Mouse (Mus musculus): Measurements from ENCODE around the gene Cd68.
"Not testable (repeated sequence)": the region's sequence is repeated elsewhere in the genome, so short reads cannot be mapped to it uniquely, and the experiment has no call there.

The Cd68 gene

DNA sequence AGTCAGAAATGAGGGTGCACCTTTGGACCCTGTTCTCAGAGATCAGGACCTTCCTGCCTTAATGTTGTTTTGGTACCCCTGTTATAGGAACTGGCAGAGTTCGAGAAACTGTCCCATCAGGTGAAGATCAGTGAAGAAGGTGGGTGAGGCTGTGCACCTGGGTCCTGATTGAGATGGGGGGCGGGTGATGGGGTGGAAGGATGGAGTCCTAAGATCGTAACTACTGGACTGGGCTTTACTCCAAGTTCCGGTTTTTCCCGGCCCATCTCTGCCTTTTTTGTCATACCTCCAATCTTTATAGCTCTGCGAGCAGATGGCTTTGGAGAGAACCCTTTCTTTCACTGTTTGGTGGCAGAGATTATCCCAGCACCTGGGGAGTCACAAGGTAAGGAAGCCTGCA lies 43.5 kb downstream of the Cd68 start:
- peak; percentile 23 to 49 for DNase-seq

DNA sequence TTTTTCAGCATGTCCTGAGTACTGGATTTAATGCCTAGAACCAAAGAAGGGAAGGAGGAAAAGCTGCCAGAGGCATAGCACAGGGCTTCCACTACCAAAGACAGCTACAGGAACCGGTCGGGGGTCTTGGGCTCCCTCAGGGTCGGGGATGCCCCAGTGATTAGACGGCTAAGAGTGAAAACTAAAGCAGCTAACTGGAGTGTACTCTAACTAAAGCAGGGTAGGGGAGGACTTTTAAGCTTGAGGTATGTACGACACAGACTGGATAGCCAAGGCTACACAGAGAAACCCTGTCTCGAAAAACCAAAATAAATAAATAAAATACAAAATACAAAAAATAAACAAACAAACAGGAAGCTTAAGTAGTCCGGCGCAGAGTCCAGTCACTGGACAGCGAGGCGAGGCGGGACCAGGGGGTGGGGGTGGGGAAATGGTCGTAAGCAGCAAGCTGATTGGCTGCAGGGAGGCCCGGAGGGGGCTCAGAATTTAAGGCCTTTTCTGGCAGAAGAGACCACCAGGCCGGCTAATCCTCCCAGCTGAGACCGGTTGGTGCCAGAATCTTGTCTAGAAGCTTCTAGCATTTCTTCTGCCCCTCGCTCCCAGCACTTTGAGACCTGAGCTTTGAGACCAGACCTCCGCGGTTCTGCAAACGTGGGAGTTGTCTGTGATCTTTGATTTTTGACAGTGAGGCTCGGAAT lies 44.2 kb downstream of the Cd68 start, which contains the start of gene Sat2:
Sat2 (plus strand) TSS at position 454 of the 698 bp plus-strand sequence.
- DNase-seq, result peak; percentile 70 to 87

DNA sequence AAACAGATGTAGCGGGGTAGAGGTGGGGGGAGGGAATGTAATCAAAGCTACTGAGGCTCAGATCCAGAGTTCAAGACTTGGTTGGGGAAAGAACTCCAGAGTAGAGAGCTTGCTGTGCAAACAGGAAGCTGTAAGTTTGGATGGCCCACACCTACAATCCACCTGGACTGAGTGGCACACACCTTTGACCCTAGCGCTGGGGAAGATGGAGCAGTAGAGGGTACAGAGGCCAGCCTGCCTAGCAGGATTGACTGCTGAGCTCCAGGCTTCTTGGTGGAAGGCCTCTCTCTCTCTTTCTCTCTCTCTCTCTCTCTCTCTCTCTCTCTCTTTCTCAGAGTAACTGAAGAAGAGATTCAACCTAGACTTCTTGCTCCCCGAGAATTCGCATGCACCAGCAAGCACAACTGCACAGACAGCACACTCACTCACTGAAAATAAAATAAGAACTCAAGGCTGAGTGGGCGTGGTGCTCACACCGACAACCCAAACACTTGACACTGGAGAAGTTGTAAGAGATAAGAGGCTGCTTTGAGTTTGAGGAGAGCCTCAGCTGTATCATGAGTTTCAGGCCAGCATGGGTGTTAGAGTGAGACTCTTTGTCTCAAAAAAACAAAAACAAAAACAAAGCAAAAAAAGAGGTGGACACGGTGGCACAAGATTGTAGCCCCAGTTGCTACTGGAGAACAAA lies 45.4 kb downstream of the Cd68 start:
- no peak for DNase-seq

DNA sequence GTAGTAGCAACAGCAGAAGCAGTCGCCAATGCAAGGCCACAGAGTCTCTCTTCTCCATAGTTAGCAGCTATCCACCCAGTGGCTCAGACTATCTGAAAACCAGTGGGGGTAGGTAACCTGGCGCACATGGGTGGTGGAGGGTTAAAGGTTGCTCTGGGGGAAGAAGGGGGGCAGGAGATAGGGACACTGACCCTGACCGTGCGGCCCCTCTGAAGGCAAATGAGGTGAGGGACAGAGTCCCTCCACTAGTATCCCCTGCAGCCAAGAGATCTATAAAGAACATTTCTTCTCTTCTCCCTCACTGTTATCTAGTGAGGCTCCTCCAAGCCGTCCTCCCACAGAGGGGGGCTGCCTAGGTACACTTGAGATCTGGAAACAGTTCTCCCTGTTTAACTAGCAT lies 48.1 kb downstream of the Cd68 start, which contains the start of gene Shbg:
Shbg (minus strand) TSS at position 101 of the 400 bp plus-strand sequence.
- no peak for DNase-seq

DNA sequence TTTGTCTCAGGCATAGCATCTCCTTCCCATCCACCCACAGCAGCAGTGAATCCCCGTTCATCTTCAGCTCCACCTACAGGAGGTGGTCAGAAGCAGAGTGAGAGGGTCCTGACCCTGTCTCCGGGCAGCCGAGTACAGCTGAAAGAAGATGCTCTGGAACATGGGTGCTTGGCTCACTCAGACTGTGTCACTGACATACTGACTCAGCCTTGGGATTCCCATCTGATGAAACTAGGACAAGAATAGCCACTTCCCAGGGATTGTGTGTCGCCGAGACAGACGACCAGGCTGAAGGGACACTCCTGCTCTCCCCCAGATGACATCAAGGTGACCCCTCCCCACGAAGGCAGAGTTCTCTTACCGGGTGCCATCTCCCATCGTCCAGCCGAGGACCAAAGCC lies 49.2 kb downstream of the Cd68 start:
- no peak for DNase-seq

DNA sequence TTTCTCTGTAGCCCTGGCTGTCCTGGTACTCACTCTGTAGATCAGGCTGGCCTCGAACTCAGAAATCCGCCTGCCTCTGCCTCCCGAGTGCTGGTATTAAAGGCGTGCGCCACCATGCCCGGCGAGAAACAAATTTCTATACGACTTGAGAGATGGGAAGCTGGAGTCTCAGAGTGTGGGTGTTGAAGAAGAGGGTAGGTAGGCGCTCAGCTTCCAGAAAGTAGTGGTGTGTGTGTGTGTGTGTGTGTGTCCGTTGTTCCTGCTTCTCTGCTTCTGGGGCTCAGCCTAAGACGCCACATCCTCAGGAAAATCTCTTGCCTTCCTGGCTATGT lies 51.7 kb downstream of the Cd68 start:
- not testable (repeated sequence) for DNase-seq
